Mouse (Mus musculus): ENCODE data around the gene Rpl4. TPM values are rescaled to one million over a fixed set of nuclear protein-coding genes. Genes with fewer than 3 reads are reported as not detected.
"Not testable (repeated sequence)": the region's sequence is repeated elsewhere in the genome, so short reads cannot be mapped to it uniquely, and the experiment has no call there.

The Rpl4 gene
- 1,255 and 1,379 TPM in 2 replicates for polyA plus RNA-seq (2012; rRNA removed)

DNA sequence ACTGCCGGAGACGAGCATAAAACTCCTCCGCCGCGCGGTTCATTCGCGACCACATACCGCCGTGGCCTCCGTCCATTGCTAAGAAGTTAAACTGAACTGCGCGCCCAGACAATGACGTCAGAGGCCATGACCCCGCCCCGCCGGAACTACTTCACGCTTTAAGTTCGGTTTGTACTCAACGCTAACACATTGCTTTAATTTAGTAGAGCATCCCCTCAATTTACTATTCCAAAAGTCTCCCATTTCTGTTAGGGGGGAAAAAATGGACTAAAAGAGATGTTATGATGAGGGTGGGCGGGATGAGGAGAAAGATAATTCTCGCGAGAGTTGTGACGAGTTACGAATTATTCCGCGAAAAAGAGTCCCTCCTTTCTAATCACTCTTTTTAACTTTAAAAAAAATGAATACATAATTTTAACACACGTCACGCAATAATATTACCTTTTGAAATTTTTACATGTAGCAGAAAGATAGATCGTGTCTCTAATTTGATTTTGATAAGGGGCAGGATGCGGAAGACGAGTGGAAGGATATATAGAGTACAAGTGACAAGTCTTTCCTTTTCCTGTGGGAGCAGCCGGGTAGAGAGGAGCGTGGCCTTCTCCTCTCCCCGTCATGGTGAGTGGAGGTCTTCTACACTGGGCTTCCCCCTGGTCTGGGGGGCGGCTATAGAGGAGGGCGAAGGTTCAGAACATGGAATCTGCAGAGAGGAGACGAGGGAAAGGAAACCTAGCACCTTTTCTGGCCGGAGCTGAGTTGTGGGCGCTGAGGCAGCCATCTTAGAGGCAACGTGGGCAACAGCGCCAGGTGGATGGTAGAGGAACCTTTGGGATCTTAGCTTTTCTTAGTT, at the start of gene Rpl4, which contains the start of gene Zwilch:
Gene Rpl4, plus strand, starts transcription at position 560 of the 850 bp plus-strand sequence.
Gene Zwilch, minus strand, starts transcription at position 289 of the 850 bp plus-strand sequence.
- peak; percentile 71 for DNase-seq (ENCODE audit: low spot score)

DNA sequence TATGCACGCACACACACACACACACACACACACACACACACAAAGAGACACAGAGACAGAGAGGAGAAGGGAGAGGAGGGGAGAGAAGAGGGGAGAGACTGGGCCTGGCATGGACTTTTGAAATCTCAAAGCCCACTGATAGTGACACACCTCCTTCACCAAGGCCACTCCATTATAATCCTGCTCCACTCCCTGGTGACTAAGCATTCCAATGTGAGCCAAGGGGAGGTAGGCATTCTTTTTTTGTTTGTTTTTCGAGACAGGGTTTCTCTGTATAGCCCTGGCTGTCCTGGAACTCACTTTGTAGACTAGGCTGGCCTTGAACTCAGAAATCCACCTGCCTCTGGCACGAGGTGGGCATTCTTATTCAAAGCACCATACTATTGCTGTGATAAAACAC, 48.3 kb upstream of the Rpl4 start:
- DNase-seq (ENCODE audit: low spot score), result not testable (repeated sequence)

DNA sequence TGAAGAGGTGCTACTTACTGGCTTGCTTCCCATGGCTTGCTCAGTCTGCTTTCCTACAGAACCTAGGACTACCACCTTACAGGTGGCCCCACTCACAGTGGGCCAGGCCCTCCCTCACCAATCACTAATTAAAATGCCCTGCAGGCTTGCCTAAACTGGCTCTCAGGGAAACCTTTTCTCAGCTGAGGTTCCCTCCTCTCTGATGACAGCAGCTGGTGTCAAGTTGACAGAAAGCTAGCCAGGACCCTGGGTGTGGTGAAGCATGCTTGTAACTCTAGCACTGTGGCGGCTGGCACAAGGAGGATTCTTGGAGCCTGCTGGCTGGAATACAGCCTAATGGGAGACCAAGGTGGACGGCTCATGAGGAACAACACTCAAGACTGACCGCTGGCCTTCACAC, 47.9 kb upstream of the Rpl4 start:
- no peak for DNase-seq (ENCODE audit: low spot score)

DNA sequence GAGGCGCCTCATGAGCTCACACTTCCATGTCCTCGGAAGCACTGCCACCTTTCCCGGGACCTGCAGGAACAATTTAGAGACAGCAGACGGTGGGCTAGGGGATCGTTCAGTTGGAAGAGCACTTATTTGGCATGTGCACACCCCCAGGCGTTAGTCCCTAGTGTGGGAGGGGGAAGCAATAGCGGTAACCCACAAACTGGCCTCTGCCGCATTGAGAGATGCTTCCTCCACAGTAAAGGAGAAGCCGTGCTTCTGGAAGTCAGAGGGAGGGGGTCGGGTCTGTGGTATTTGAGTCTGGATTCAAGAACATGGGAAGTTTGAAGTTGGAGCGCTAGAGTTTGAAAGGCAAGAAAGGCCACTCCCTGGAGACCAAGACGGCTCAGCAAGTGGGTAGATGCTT, 47.1 kb upstream of the Rpl4 start:
- no peak for DNase-seq (ENCODE audit: low spot score)

DNA sequence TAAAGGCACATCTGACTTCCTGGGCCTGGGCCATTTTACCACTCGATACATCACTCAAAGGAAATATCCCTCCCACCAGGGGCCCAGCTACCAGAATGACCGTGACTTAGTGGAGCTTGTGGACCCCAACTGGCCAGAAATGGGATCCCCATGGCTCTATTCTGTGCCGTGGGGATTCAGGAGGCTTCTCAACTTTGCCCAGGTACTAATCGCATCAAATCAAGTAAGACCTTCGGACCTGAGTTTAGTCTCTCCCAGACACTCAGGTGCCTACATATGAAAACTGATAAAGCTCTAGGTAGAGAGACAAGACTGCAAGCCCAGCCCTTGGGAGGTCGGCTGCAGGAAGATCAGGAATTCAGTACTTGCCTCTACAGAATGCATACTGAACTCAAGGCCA, 41.6 kb upstream of the Rpl4 start:
- DNase-seq (ENCODE audit: low spot score), result no peak

DNA sequence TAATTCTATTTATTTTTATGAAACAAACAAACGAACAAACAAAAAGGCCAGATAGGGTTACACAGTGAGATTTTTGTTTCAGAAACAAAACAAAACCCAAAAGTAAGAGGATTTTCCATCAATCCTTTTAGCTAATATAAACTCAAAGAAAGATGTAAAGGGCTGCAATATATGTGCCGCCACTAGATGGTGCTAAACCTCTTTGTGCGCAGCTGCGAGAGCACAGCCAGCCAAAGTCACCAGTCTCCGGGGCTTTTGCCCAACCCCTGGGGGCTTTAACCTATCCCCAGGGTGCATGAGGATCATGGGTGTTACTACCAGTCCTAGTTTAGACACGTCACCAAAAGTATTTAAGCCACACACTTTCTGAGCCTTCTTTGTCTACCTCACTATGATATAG, 34.3 kb upstream of the Rpl4 start:
- not testable (repeated sequence) for DNase-seq (ENCODE audit: low spot score)

DNA sequence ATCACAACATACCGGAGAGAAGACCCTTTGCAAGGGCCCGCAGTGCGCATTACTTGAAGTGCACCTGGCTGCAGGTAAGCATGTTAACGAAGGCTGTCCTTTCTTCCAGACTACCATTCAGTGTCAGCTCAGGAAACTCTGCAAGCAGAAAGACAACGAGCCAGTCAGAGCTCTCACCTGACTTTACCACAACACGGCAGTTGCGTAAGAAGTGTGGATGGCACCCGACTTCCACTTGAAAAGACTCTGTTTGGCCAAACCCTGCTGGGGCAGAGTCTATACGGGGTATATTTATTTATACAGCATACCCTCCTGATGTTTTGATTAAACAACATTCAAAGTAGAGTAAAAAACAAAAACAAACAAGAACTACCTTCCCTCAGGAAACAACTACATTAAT, 33.3 kb upstream of the Rpl4 start:
- DNase-seq (ENCODE audit: low spot score), result no peak

DNA sequence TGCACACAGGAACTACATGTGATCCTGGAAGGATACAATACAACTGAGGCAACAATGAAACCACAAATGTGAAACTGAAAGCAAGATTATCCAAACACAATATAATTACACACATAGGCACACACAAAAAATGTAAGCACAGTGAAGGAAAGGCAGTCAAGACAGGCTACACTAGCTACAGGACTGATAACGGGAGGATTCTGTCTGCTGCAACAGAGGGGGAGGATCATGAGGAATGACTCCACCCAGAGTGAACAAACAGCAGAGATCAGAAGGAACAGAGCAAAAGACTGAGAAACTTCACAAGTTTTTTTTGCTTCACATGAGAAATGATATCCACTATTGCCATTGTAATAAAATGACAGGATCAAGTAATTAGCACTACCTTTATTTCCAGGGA, 16.5 kb upstream of the Rpl4 start:
- no peak for DNase-seq (ENCODE audit: low spot score)

DNA sequence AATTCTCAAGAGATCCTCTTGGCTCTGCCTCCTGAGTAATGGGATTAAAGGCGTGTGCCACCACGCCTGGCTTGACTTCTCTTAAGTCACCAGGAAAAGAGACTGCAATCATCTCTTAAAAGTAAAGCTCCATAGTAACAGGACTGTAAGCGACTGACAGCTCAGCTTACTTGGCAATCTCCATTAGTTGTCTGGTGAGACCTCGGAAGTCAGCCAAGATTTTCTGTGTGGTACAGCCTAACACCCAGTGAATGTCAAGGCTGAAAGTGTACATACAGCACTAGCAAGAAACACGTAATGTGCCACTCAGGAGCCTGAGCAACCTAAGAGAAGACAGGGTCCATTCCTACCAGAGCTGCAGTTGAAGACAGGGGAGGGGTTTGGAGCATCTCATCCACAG, 12.7 kb upstream of the Rpl4 start:
- DNase-seq (ENCODE audit: low spot score), result no peak

DNA sequence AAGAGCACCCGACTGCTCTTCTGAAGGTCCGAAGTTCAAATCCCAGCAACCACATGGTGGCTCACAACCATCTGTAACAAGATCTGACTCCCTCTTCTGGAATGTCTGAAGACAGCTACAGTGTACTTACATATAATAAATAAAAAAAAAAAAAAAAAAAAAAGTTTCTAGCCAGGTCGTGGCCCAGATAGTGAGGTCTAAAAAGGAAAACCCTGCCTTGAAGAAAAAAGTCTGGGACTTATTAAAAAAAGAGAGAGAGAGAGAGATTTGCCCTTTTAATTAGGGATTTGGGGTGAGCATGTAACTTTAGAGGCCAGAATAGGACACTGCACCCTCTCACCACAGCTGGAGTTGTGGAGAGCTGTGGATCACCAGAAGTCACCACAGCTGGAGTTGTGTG, 3.2 kb upstream of the Rpl4 start:
- DNase-seq (ENCODE audit: low spot score), result not testable (repeated sequence)

DNA sequence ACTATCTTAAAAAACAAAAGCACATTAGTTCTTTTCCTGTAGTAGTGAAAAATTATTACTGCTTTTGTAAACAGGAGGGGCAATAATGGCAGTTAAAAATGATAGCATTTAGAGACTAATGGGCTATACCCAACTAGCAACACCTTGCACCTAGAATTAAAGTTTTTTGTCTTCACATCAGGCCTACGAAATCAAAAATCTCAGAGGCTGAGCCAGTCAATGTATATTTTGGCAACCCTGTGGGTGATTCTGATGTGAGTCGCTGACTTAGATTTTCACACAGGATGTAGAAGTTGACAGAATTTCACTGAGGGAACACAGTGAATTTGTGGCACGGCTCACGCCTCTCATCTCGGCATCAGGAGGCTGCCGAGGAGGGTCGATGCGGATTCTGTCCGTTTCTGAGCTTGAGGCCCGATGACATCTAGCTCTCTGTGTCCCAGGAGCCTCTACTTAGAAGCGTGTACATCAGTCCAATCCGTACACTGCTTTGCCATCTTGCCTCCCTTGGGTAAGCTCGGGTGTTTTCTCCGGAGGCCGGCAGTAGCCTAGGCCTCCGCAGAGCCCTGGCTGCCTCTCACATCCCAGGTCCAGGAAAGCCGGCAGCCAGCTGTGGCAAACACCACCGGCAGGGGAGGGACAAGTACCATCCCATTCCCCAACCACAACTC, 895 bp upstream of the Rpl4 start:
- no peak for DNase-seq (ENCODE audit: low spot score)

DNA sequence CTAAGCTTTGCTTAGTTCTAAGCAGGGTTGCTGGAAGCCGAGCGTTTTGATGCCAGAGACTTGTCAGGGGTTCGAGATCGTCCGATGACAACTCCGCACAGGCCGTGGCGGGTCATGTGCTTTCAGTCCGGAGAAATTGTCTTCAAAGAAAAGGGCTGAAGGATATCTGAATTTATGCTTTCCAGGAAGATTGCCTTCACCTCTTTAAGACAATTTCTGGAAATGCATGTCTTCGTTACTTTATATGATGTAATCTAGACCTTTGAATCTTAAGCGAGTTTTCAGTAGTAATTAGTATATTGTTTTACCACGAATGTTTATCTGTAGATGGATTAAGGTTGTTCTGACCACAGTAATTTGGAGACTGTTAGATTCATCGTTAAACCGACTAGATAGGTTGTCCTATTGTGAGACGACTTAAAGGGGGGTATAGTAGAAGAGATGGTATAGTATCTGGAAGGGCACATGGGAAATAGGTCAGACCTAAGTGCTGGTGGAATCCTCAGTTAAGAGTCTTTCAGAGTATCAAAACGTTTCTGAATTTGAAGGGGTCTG, 568 bp downstream of the Rpl4 start:
- no peak for DNase-seq (ENCODE audit: low spot score)

DNA sequence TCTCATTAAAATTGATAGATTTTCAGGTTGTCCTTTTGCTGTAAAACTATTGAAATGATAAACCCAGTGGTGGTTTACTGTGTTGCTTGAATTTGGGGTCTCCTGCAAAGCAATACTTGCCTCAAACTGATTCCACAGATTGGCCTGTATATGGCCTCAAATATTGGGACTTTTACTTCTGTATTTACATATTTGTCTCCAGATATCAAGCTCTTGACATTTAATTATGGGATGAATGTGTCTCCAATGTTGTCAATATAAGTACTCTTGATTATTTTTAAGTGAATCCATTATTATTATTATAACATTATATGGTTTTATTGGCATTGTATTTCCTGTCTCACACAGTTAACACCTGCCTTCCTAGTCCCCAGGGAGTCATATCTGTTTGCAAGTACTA, 1.2 kb downstream of the Rpl4 start:
- DNase-seq (ENCODE audit: low spot score), result no peak

DNA sequence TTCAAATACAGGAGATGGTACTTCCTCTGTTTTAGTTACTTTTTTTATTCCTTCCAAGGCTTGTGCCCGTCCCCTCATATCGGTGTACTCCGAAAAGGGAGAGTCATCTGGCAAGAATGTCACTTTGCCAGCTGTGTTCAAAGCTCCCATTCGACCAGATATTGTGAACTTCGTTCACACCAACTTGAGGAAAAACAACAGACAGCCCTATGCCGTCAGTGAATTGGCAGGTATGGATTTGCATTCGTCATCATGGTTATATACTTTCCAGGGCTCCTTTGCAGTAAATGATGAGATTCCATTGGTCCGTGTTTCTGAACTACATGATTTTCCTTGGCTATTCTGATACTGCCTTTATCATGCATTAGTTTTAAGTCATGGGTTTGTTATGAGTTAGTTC, 1.6 kb downstream of the Rpl4 start:
- no peak for DNase-seq (ENCODE audit: low spot score)

DNA sequence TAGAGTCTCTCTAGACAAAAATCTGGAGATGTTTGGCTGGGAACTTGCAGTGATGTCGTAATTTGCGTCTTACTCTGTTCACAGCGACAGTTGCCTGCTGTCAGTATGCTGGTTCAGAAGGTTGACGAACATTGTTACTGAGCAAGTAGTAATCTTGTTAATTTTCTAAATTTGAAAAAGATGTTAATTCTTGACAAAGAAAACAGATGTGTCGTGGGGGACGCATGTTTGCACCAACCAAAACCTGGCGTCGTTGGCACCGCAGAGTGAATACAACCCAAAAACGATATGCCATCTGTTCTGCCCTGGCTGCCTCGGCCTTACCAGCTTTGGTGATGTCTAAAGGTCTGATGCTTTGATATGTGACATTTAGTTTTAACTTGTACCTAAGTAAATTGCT, 2.2 kb downstream of the Rpl4 start:
- DNase-seq (ENCODE audit: low spot score), result no peak

DNA sequence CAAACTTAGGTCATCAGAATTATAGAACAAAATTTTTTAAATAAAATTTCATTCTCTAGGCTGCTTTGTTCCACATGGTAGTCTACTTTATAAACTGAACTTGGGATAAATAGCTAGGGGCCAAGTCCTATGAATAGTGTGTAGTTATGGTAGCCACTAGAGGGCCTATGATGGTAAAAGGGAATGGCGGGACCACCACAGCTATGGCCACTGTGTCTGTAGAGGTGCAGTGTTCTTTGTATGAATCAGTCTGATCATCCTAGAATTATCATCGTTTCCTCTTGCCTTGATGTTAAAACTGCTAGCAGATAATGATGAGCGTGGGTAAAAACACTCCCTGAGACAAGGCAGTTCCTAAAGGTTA, 5.4 kb downstream of the Rpl4 start:
- no peak for DNase-seq (ENCODE audit: low spot score)

DNA sequence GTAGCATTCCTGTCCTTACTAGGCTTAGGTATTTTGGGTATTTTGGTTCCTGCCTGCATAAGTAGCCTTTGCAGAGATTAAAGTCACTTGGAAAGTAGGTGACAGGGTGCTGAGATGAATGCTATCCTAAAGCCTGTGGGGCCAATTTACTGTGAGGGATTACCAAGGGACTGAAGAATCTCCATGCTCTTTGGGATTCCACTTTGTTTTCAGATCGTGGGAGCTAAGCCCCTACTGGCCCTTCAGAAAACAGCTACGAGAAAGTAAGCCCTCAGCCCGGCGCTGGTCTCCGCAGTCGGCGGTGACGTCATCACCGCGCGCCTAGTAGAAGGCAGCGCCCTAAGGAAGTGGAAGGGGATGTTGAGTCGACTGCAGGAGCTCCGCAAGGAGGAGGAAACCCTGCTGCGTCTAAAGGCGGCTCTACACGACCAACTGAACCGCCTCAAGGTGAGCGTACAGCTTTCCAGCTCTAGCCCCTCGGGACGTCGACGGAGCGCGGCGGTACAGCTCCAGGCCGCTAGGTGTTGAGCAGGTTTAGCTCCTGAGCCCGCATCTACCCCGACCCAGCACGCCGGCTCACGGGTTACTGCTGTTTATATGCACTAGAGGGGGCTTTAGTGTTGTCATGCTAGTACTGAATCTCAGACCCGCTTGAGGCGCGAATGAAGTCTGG, 5.9 kb downstream of the Rpl4 start, which contains the start of gene Snapc5:
Gene Snapc5, plus strand, starts transcription at position 301 of the 673 bp plus-strand sequence.
- peak; percentile 79 for DNase-seq (ENCODE audit: low spot score)

DNA sequence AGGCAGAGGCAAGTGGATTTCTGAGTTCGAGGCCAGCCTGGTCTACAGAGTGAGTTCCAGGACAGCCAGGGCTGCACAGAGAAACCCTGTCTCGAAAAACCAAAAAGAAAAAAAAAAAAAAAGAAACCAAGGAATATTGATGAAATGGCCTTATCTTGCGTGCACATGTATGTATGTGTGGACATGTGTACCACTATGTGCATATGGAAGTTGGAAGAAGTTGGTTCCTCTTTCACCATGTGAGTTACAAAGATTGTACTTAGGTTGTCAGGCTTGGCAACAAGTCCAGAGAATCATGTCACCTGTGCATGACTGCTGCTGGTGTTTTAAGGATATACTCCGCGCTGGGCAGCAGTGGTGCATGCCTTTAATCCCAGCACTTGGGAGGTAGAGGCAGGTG, 10.1 kb downstream of the Rpl4 start:
- not testable (repeated sequence) for DNase-seq (ENCODE audit: low spot score)

DNA sequence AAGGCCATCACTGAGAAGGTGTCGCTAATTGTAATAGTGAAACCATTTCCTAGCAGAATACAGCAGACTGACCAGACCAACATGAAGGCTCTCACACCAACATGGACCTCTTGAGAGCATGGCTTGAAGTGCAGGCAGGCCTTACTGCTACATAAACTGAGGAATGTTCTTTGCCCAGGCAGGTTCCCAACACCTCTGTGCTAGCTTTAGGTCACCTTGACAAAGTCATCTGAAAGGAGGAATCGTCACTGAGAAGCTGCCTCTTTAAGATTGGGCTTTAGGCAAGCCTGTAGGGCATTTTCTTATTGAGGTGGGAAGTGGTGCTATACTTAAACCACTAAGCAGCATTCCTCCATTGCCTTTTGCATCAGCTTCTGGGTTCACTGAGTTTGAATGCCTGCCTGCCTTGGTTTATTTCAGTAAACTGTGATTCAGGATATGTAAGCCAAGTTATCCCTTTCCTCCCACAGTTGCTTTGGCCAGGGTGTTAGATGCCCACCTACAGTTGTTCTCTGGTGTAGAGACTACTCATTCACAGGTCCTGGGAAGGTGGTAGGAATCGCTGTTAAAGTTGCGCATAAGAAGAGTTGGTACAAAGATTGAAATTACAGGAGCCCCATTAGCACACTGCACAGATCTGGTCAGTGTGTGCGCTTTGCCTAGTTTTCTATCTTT, 11.1 kb downstream of the Rpl4 start:
- DNase-seq (ENCODE audit: low spot score), result no peak

DNA sequence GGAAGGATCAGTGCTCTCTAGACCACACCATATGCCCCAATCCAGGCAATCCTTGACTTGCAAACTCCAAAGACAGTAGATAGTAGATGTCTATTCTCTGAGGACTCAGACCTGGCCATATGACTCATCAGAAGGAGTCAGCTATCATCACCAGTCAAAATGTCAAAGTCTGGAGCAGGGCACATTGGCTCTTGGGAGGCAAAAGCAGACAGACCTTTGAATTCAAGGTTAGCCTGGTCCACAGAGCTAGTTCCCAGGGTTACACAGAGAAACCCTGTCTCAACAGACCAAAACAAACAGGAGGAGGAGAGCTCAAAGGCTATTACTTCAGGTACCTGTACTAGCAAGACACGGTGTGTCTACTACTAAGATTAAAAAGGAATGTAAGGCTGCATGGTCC, 20.7 kb downstream of the Rpl4 start:
- no peak for DNase-seq (ENCODE audit: low spot score)

DNA sequence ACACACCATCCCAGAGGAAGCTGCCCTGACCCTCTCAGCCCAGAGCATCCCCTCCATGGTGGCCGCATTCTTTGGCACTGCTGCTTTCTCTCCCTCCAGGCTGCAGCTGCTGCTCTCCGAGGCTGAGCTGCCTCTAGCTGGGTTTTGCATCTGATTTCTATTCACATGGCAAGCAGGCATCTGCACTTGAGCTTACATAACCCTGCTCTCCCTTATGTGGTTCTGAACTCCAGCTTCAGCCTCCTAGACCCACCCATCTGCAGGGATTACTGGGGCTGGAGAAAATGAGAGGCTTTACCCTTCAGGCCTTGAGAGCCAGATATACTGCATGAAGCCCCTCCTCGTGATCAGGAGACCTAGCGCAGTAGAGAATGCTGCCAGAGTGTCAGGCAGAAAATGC, 22.4 kb downstream of the Rpl4 start:
- no peak for DNase-seq (ENCODE audit: low spot score)

DNA sequence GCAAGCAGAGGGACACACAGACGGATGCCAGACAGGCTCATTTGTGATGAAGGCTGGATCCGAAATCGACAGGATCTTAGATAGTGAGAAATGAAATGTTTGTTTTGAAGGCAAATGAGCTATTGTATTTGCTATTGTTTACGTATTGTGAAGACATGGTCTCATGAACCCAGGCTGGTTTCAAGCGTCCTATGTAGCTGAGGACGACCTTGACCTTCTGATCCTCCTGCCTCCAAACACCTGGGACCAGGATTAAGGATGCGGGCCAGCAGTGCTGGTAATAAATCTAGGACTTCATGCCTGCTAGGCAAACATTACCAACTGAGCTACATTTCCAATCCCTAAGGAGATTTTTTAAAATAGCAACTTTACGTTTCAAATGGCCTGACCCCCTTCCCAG, 24.3 kb downstream of the Rpl4 start:
- DNase-seq (ENCODE audit: low spot score), result no peak
